ENCODE assay signal across 36 mouse cellular contexts in genomic region chr7:3505913-3506312, GRCm38 (mm10). TPM values are rescaled to one million over a fixed set of nuclear protein-coding genes. Genes with fewer than 3 reads are reported as not detected.
DNase-seq lines count a peak whose midpoint lies in the region; ATAC-seq and TF ChIP-seq lines count a peak whose summit lies in the region.
"Had no signal": no experiment of that assay in that cellular context is flagged by ENCODE, and none has a peak within 500 bp of the region (broad histone marks: within the 10 kb centered on the region; RNA-seq: fewer than 3 reads in every experiment).

No protein-coding gene starts in this region.

- WGBS in liver, adult 2 months = 65% methylated on average over 3 of the region's 3 CpGs
- 59% methylated on average over 3 of the region's 3 CpGs for WGBS in liver, embryonic 11.5 days
- WGBS in hindbrain, embryonic 16.5 days = 73% methylated on average over 3 of the region's 3 CpGs

- DNase-seq in liver, adult 2 months (ENCODE audit: extremely low read depth, low read depth, low spot score) = peak; percentile 2
- no peak for DNase-seq in liver, embryonic 11.5 days (ENCODE audit: low spot score)
- DNase-seq in lung, postnatal 36 days = peak; percentile 43
- DNase-seq: adrenal gland, adult 2 months; cerebellum, adult 8-10 months; cerebellum, postnatal 25 days; gastrocnemius, postnatal 25 days; heart, adult 2 months; kidney, adult 11 months; kidney, postnatal 14 days; liver, embryonic 13.5 days; retina, postnatal 1 day; right cerebral cortex, postnatal 25 days had no signal

- H3K9me3 ChIP-seq in liver, embryonic 11.5 days (ENCODE audit: control insufficient read depth, low read length) = no peaks in the 10 kb centered on the region
- H3K9me3 ChIP-seq in hindbrain, embryonic 16.5 days (ENCODE audit: control insufficient read depth, low read length) = no peaks in the 10 kb centered on the region
- H3K9me3 ChIP-seq: embryonic facial prominence, embryonic 12.5 days; liver, embryonic 13.5 days; lung, embryonic 15.5 days; megakaryocyte, embryonic 14.5 days; midbrain, embryonic 12.5 days; stomach, embryonic 15.5 days had no signal

- H3K36me3 ChIP-seq in liver, adult 2 months (ENCODE audit: control insufficient read depth, insufficient read depth, low read length) = no peaks in the 10 kb centered on the region
- H3K36me3 ChIP-seq in liver, embryonic 11.5 days (ENCODE audit: control insufficient read depth, insufficient read depth, low read length) = no peaks in the 10 kb centered on the region
- H3K36me3 ChIP-seq in hindbrain, embryonic 16.5 days (ENCODE audit: control insufficient read depth, insufficient read depth, low read length) = no peaks in the 10 kb centered on the region
- H3K36me3 ChIP-seq: embryonic facial prominence, embryonic 12.5 days; heart, embryonic 12.5 days; limb, embryonic 12.5 days; liver, embryonic 13.5 days; lung, embryonic 15.5 days; midbrain, embryonic 12.5 days; stomach, embryonic 15.5 days had no signal

- no peak for TF ChIP-seq CTCF in liver, adult 2 months (IDR thresholded peaks at IDR 0.05; ENCODE audit: low read depth, low read length)

- no peak for ATAC-seq in liver, embryonic 11.5 days (replicated peaks; ENCODE audit: low FRiP score)
- peak; percentile 76 for ATAC-seq in common myeloid progenitor, adult 5-6 weeks (replicated peaks; ENCODE audit: low read depth, poor library complexity, severe bottlenecking)
- ATAC-seq in neutrophil, adult 5-6 weeks (ENCODE audit: extremely low read depth, insufficient number of reproducible peaks, low FRiP score, poor library complexity, severe bottlenecking) = peak; percentile 78; the same call in 1 of the 2 replicates
- ATAC-seq in cerebellum, adult (ENCODE audit: insufficient number of reproducible peaks, low FRiP score, low TSS enrichment) = no peak
- ATAC-seq in hindbrain, embryonic 16.5 days = no peak
- ATAC-seq: activated CD4-positive, CD25-positive, alpha-beta regulatory T cell, adult 4 months; CD4-positive, CD25-positive, alpha-beta regulatory T cell, adult 4 months; forebrain, embryonic 14.5 days; inflammation-experienced regulatory T-cells, adult 6 months had no signal

- no peaks in the 10 kb centered on the region for H3K27me3 ChIP-seq in liver, adult 2 months (ENCODE audit: control insufficient read depth, insufficient read depth, low read length)
- H3K27me3 ChIP-seq in liver, embryonic 11.5 days (replicated peaks; ENCODE audit: control insufficient read depth, insufficient read depth, low read length) = no peaks in the 10 kb centered on the region
- H3K27me3 ChIP-seq in hindbrain, embryonic 16.5 days (replicated peaks; ENCODE audit: control insufficient read depth, insufficient read depth, low read length) = no peaks in the 10 kb centered on the region
- H3K27me3 ChIP-seq: embryonic facial prominence, embryonic 12.5 days; heart, embryonic 12.5 days; limb, embryonic 12.5 days; liver, embryonic 13.5 days; lung, embryonic 15.5 days; megakaryocyte, embryonic 14.5 days; midbrain, embryonic 12.5 days; stomach, embryonic 15.5 days had no signal

- no peak for TF ChIP-seq POLR2A in liver, adult 2 months (IDR thresholded peaks at IDR 0.05; ENCODE audit: extremely low read depth, insufficient read depth, low read length)

- H3K27ac ChIP-seq in liver, adult 2 months (replicated peaks; ENCODE audit: insufficient read depth, low read depth, low read length) = no peak overlapping the region
- no peak overlapping the region for H3K27ac ChIP-seq in liver, embryonic 11.5 days (ENCODE audit: low read depth, low read length)
- no peak overlapping the region for H3K27ac ChIP-seq in hindbrain, embryonic 16.5 days (ENCODE audit: low read depth, low read length)
- H3K27ac ChIP-seq: embryonic facial prominence, embryonic 12.5 days; heart, adult 2 months; hindbrain, embryonic 14.5 days; left cerebral cortex, adult 2 months; limb, embryonic 12.5 days; liver, embryonic 13.5 days; lung, embryonic 15.5 days; midbrain, embryonic 12.5 days; stomach, embryonic 15.5 days had no signal

- no peaks in the 10 kb centered on the region for H3K4me1 ChIP-seq in liver, adult 2 months (ENCODE audit: control insufficient read depth, insufficient read depth, low read length)
- H3K4me1 ChIP-seq in liver, embryonic 11.5 days (replicated peaks; ENCODE audit: control insufficient read depth, insufficient read depth, low read length) = no peaks in the 10 kb centered on the region
- H3K4me1 ChIP-seq in hindbrain, embryonic 16.5 days (ENCODE audit: control insufficient read depth, insufficient read depth, low read depth, low read length) = no peaks in the 10 kb centered on the region
- H3K4me1 ChIP-seq: embryonic facial prominence, embryonic 12.5 days; heart, embryonic 12.5 days; limb, embryonic 12.5 days; liver, embryonic 13.5 days; lung, embryonic 15.5 days; midbrain, embryonic 12.5 days; stomach, embryonic 15.5 days had no signal

- H3K79me2 ChIP-seq in liver, adult 2 months (ENCODE audit: control insufficient read depth, insufficient read depth, low read length) = no peaks in the 10 kb centered on the region

- no peak overlapping the region for H3K4me3 ChIP-seq in liver, adult 2 months (ENCODE audit: insufficient read depth, low read depth, low read length)
- no peak overlapping the region for H3K4me3 ChIP-seq in liver, embryonic 11.5 days (ENCODE audit: low read depth, low read length)
- no peak overlapping the region for H3K4me3 ChIP-seq in hindbrain, embryonic 16.5 days (ENCODE audit: low read length)
- H3K4me3 ChIP-seq: embryonic facial prominence, embryonic 12.5 days; heart, adult 2 months; heart, embryonic 12.5 days; left cerebral cortex, adult 2 months; limb, embryonic 12.5 days; liver, embryonic 13.5 days; lung, embryonic 15.5 days; megakaryocyte, embryonic 14.5 days; midbrain, embryonic 12.5 days; stomach, embryonic 15.5 days had no signal

- no peak overlapping the region for H3K4me2 ChIP-seq in liver, embryonic 11.5 days
- no peak overlapping the region for H3K4me2 ChIP-seq in hindbrain, embryonic 16.5 days (ENCODE audit: low read length)
- H3K4me2 ChIP-seq: embryonic facial prominence, embryonic 12.5 days; heart, embryonic 12.5 days; hindbrain, embryonic 14.5 days; limb, embryonic 12.5 days; liver, embryonic 13.5 days; lung, embryonic 15.5 days; midbrain, embryonic 12.5 days; stomach, embryonic 15.5 days had no signal

- H3K9ac ChIP-seq in liver, adult 2 months (ENCODE audit: low read depth, low read length) = no peak overlapping the region
- H3K9ac ChIP-seq in liver, embryonic 11.5 days (ENCODE audit: low read depth, low read length) = no peak overlapping the region
- H3K9ac ChIP-seq in hindbrain, embryonic 16.5 days (ENCODE audit: low read depth, low read length) = no peak overlapping the region
- H3K9ac ChIP-seq: embryonic facial prominence, embryonic 12.5 days; heart, embryonic 12.5 days; hindbrain, embryonic 14.5 days; limb, embryonic 12.5 days; liver, embryonic 13.5 days; lung, embryonic 15.5 days; midbrain, embryonic 12.5 days; stomach, embryonic 15.5 days had no signal

RNA-seq across cellular contexts. Expression of gene Tarm1, which starts 3.5 kb away (rescaled TPM):
- total RNA-seq in liver, adult 2 months (2014; rRNA removed) = not detected in 2 replicates
- polyA plus RNA-seq in liver, adult 2 months (2012; rRNA removed) = not detected in 2 replicates
- not detected in 2 replicates for polyA plus RNA-seq in liver, embryonic 11.5 days (2014; fragmentation: Nextera tagmentation; extraction: Ambion mirVana)
- total RNA-seq in common myeloid progenitor, adult 5-6 weeks (2017) = not detected in 2 replicates
- total RNA-seq in neutrophil, adult 5-6 weeks (2017) = 50.3 and 60.8 TPM in 2 replicates
- polyA plus RNA-seq in hindbrain, embryonic 16.5 days (2015; fragmentation: Nextera tagmentation; extraction: Ambion mirVana) = not detected in 2 replicates
- total RNA-seq: gastrocnemius, postnatal 25 days; heart, adult 2 months; layer of hippocampus, postnatal 10 days; left cerebral cortex, postnatal 25 days; midbrain, postnatal 0 days had no signal
- polyA plus RNA-seq: CD4-positive, CD25-positive, alpha-beta regulatory T cell, adult 4 months; embryonic facial prominence, embryonic 12.5 days; forebrain, embryonic 14.5 days; heart, embryonic 12.5 days; heart, postnatal 0 days; hindbrain, embryonic 14.5 days; inflammation-experienced regulatory T-cells, adult 6 months; kidney, embryonic 14.5 days; limb, embryonic 12.5 days; midbrain, embryonic 12.5 days; midbrain, postnatal 0 days; neural tube, embryonic 14.5 days had no signal

Comparison
In these comparisons a context has a peak if more than half of its experiments do, and no peak if none do; other contexts are left out.
1. ATAC-seq: peak in common myeloid progenitor, adult 5-6 weeks (single experiment) and neutrophil, adult 5-6 weeks (single experiment); none in liver, embryonic 11.5 days (single experiment), cerebellum, adult (single experiment) and hindbrain, embryonic 16.5 days (single experiment).
2. RNA of gene Tarm1, which starts 3.5 kb away (total RNA-seq): 50.3 to 60.8 TPM in neutrophil, adult 5-6 weeks; not detected in liver, adult 2 months and not detected in common myeloid progenitor, adult 5-6 weeks; every median in the first group is over 10 times any median in the second.